Mouse (Mus musculus) limb, embryonic 11.5 days (tissue): ENCODE measurements around the gene Ndufb4. TPM values are rescaled to one million over a fixed set of nuclear protein-coding genes. Genes with fewer than 3 reads are reported as not detected.

Experiments
- ATAC-seq: fragments of 200-750 bp; cut with Nextera tagmentation; 2 replicates; pipeline ENCODE4 v1.8.0; 2017; ENCODE audit warnings: low read depth; ENCODE audit not compliant: insufficient number of reproducible peaks, low FRiP score, low TSS enrichment
- DNase-seq: peaks from one replicate; pipeline ENCODE4 v3.0.0-alpha.2; 2015; ENCODE audit warnings: low spot score
- H3K27ac ChIP-seq: fragments of 300-500 bp; sonication (generic); replicated peaks from 2 replicates; pipeline ENCODE4 v1.5.1; 2014; ENCODE audit warnings: low read depth, mild to moderate bottlenecking, low read length
- H3K27me3 ChIP-seq: fragments of 300-500 bp; sonication (generic); 2 replicates; pipeline ENCODE4 v1.6.1; 2014; ENCODE audit warnings: mild to moderate bottlenecking, low read length, mixed read lengths; ENCODE audit not compliant: control insufficient read depth, insufficient read depth
- H3K36me3 ChIP-seq: fragments of 300-500 bp; sonication (generic); 2 replicates; pipeline ENCODE4 v1.6.1; 2014; ENCODE audit warnings: mild to moderate bottlenecking, low read length, moderate library complexity, mixed read lengths; ENCODE audit not compliant: control insufficient read depth, insufficient read depth
- H3K4me1 ChIP-seq: fragments of 300-500 bp; sonication (generic); 2 replicates; pipeline ENCODE4 v1.6.1; 2014; ENCODE audit warnings: low read length, mixed read lengths; ENCODE audit not compliant: control insufficient read depth, insufficient read depth
- H3K4me2 ChIP-seq: fragments of 300-500 bp; sonication (generic); 2 replicates; pipeline ENCODE4 v1.6.1; 2014; ENCODE audit warnings: low read depth, mild to moderate bottlenecking, moderate library complexity; ENCODE audit not compliant: severe bottlenecking
- H3K4me3 ChIP-seq: fragments of 300-500 bp; sonication (generic); 2 replicates; pipeline ENCODE4 v1.5.1; 2014; ENCODE audit warnings: low read depth, low read length
- H3K9ac ChIP-seq: fragments of 300-500 bp; sonication (generic); 2 replicates; pipeline ENCODE4 v1.6.1; 2014; ENCODE audit warnings: mild to moderate bottlenecking, low read length
- H3K9me3 ChIP-seq: fragments of 300-500 bp; sonication (generic); 2 replicates; pipeline ENCODE4 v1.6.1; 2016; ENCODE audit warnings: low read length; ENCODE audit not compliant: control insufficient read depth
- WGBS: fragments of 180-500 bp; shearing (Covaris S2); extraction: QIAGEN DNeasy Blood & Tissue Kit; methylation state at CpG from one replicate; pipeline ENCODE4 v1.1.7; 2014; 5-methylcytosine and 5-hydroxymethylcytosine counted together
- polyA plus RNA-seq: library from polyadenylated mRNA; unstranded; fragments of >200 nt; fragmentation: Nextera tagmentation; extraction: Ambion mirVana; gene quantifications from 2 replicates; pipeline ENCODE4 v1.2.1, GENCODE M21; 2014

Gene Ndufb4
- polyA plus RNA-seq, 1 experiment from 2014 or later = 59.2 TPM

DNA sequence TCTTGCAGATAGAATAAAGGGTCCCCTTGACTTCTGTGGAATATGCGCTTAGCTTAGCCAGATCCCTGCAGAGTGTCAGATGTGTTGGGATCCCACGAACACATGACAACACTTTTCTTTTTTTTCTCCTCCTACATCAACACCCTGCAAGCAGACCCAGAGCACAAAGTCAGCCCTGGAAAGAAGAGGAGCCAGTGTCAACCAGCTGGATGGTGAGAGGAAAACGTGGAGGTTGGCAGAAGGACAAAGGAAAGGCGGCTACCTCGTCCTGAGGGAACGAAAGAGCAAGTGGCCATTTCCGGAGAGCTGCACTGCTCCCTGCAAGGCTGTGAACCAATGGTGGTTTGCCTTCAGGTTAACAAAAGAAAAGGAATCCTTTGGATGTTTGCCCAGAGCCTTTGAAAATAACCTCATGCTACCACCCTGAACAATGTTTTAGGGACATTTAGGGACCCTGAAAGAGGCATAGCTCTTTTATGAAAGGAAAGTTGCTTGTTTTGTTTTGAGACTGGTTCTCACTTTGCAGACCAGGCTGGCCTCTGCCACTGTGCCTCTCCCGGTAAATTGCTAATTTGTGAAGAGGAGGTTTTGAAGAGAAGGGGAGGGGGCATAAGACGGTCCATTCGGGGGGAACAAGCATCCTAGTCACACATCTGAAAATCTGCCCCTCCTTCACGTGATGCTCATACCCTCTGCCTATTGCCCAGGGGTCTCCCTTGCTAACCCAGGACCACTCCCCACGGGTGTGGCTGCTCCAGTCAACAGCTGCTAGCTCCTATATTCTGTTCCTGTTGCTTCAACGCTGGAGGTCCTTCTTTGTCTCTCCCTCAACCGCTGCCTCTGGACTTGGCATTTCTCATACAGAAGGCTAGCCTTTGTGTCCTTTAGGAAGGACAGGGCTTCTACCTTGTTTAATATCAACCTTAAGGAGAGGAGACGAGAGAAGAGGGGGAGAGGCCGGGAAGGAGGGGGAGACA, 29.2 kb upstream of the Ndufb4 start:
- DNase-seq = peak; percentile 47
- H3K4me3 ChIP-seq = no peak overlapping the region
- H3K4me2 ChIP-seq = no peak overlapping the region
- 0 out of 2 replicates have a peak, but pooled peaks cover 6% of the 10 kb centered on the region for H3K4me1 ChIP-seq
- no peak overlapping the region; the same call in 1 of the 2 replicates for H3K9ac ChIP-seq
- no peak for ATAC-seq
- 21% methylated on average over 16 of the region's 16 CpGs for WGBS
- no peaks in the 10 kb centered on the region for H3K27me3 ChIP-seq
- no peak overlapping the region for H3K27ac ChIP-seq
- no peaks in the 10 kb centered on the region for H3K36me3 ChIP-seq
- no peaks in the 10 kb centered on the region for H3K9me3 ChIP-seq

DNA sequence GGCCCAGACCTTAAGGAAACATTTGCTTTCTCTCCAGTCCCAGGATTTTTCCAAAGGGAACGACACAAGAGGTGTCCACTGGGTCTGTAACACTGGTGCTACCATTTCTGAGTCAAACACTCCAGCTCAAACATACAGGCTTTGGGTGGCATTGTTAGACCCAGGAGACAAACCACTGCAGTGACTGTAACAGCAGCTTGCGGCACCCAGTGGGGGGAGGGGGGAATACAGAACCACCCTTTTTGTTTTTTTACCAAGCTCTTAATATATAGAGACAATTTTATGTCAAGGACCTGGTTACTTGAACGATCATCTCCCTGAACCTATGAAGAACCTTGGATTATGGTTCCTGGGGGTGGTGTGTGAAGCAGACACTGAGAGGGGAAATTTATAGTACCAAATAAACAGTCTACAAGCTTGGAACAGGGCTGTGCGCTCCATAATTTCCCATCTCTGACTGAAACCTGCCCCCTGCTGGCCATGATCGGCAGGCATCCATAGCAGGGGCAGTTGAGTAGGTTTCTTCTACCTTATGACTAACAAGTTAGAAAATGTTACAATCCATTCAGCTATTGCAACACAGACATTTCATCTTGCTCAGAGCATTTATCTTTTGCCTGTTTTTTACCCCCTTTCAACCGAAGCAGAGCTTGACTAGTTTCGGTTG, 28.2 kb upstream of the Ndufb4 start:
- no peak overlapping the region for H3K4me3 ChIP-seq
- H3K4me2 ChIP-seq = no peak overlapping the region
- H3K9ac ChIP-seq = no peak overlapping the region
- ATAC-seq (no peak), DNase-seq (peak; percentile 88)
- no peaks in the 10 kb centered on the region for H3K36me3 ChIP-seq
- H3K27me3 ChIP-seq = no peaks in the 10 kb centered on the region
- 0 out of 2 replicates have a peak, but pooled peaks cover 6% of the 10 kb centered on the region for H3K4me1 ChIP-seq
- WGBS = 39% methylated on average over 7 of the region's 7 CpGs
- no peaks in the 10 kb centered on the region for H3K9me3 ChIP-seq
- H3K27ac ChIP-seq = no peak overlapping the region

DNA sequence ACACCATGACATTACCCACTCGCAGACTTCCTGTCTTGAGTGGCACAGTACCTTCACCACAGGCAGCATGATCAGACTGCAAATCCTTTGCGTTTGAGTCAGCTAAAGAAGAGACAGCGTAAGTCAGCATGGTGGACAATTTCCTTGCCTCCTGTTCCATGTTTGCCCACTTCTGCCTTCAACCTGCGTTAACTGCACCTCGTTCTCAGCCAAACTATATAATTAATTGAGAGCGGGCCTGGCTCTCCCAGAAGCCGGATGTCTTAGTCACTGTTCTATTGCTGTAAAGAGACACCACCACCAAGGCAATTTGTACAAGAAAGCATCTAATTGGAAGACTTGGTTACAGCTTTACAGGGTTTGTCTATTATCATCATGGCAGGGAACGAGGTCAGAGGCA, 26.6 kb upstream of the Ndufb4 start:
- ATAC-seq (no peak), DNase-seq (no peak)
- Histone ChIP-seq H3K4me1 (0 out of 2 replicates have a peak, but pooled peaks cover 6% of the 10 kb centered on the region), H3K9ac (no peak overlapping the region), H3K4me3 (no peak overlapping the region), H3K36me3 (no peaks in the 10 kb centered on the region), H3K4me2 (no peak overlapping the region), H3K9me3 (no peaks in the 10 kb centered on the region), H3K27me3 (no peaks in the 10 kb centered on the region), H3K27ac (no peak overlapping the region)
- 68% methylated on average over 8 of the region's 8 CpGs for WGBS

DNA sequence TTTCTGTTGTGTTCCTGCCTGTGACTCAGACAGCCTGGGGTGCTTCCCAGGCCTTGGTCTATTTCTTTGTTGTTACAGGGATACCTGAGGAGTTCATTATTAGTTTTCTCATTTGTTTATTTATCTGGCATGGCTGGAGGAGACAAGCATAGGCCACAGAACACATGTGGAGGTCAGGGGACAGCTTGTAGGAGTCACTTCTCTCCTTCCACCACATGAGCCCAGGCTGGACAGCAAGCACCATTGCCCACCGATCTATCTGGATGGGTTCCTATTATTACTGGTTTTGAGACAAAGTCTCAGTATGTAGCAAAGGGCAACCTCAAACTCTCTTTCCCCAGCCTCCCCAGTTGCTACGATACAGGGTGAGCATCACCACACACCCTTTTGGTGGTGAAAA, 26.0 kb upstream of the Ndufb4 start:
- Histone ChIP-seq H3K4me3 (no peak overlapping the region), H3K9me3 (no peaks in the 10 kb centered on the region), H3K36me3 (no peaks in the 10 kb centered on the region), H3K27ac (no peak overlapping the region), H3K4me1 (0 out of 2 replicates have a peak, but pooled peaks cover 6% of the 10 kb centered on the region), H3K27me3 (no peaks in the 10 kb centered on the region), H3K9ac (no peak overlapping the region), H3K4me2 (no peak overlapping the region)
- 81% methylated on average over 2 of the region's 2 CpGs for WGBS
- DNase-seq (no peak), ATAC-seq (no peak)

DNA sequence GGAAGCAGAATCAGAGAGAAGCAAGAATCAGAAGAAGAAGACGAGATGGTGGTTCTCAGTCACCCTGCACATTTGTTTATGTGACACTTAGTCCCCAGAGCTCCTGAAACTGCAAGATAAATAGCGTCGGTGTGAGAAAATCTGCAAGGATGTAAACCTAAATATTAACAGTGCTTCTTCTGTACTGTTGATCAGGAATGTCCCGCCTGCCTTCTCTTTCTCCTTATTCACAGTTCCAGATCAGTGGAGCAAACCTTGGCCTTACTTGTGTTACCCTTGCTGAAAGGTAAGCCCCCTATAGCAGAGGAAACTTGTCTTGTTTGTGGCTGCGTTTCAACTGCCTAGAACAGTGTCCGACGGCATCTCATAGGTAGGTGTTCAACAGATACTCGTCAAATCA, 23.3 kb upstream of the Ndufb4 start:
- Histone ChIP-seq H3K9me3 (no peaks in the 10 kb centered on the region), H3K4me3 (no peak overlapping the region), H3K36me3 (no peaks in the 10 kb centered on the region), H3K4me1 (0 out of 2 replicates have a peak, but pooled peaks cover 3% of the 10 kb centered on the region), H3K4me2 (no peak overlapping the region), H3K27ac (no peak overlapping the region), H3K9ac (no peak overlapping the region), H3K27me3 (no peaks in the 10 kb centered on the region)
- DNase-seq (no peak), ATAC-seq (no peak)
- 87% methylated on average over 8 of the region's 8 CpGs for WGBS

DNA sequence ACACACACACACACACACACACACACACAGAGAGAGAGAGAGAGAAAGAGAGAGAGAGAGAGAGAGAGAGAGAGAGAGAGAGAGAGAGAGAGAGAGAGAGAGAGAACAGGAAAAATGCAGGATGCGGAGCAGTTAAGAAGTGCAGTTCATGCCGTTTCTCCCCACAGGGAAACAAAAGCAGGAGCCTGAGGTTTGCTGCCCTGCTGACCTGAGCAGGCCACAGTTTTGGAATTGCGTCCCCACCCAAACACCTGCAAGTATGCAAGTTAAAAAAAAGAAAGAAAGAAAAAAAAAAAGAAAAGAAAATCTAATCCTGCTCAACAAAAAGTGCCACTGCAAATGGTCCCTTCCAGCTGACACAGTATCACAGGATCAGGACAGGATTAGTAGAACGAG, 22.4 kb upstream of the Ndufb4 start:
- no peak overlapping the region for H3K4me3 ChIP-seq
- DNase-seq = no peak

DNA sequence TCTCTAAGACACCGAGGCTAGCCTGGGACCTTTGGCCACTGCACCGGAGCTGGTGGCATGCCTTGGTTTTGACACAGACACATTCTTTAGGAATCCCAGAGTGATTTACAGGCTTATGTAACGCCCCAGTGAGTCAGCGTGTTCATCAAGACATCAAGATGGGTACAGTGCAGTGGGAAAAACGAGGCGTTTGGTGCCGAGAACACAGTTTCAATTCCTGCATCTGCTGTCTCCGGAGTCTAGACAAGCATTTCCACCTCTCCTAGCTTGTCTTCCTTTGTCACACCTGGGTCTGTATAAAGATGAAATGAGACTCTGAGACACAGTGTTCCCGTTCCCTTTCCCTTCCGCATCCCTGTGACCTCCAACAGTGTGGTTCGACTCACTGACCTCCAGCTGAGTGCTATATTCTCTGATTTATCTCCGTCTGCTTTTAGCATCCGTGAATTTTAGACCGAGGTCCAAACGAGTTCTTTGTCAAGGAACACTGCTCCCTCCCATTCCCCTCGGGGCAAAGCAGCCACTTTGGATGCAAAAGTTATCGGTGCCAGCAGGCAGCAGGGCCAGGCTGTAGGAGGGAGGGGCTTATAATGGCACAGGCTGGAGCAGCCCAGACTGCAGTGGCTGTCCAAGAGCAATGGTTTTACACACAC, 21.9 kb upstream of the Ndufb4 start:
- peak overlapping the region; percentile 10; the same call in 1 of the 2 replicates for H3K4me2 ChIP-seq
- H3K27me3 ChIP-seq = no peaks in the 10 kb centered on the region
- H3K36me3 ChIP-seq = no peaks in the 10 kb centered on the region
- no peak for DNase-seq
- H3K9me3 ChIP-seq = no peaks in the 10 kb centered on the region
- no peak overlapping the region for H3K4me3 ChIP-seq
- H3K27ac ChIP-seq = no peak overlapping the region
- 52% methylated on average over 17 of the region's 17 CpGs for WGBS
- H3K9ac ChIP-seq = no peak overlapping the region
- H3K4me1 ChIP-seq = no peaks in the 10 kb centered on the region
- ATAC-seq = no peak

More for the DNA sequence above, 22.4 kb upstream of the Ndufb4 start:
- H3K27ac ChIP-seq = no peak overlapping the region
- no peaks in the 10 kb centered on the region for H3K36me3 ChIP-seq
- no peaks in the 10 kb centered on the region for H3K9me3 ChIP-seq
- ATAC-seq = no peak
- no peaks in the 10 kb centered on the region for H3K27me3 ChIP-seq
- H3K4me1 ChIP-seq = no peaks in the 10 kb centered on the region
- H3K9ac ChIP-seq = no peak overlapping the region
- WGBS = 49% methylated on average over 4 of the region's 4 CpGs
- H3K4me2 ChIP-seq = no peak overlapping the region

DNA sequence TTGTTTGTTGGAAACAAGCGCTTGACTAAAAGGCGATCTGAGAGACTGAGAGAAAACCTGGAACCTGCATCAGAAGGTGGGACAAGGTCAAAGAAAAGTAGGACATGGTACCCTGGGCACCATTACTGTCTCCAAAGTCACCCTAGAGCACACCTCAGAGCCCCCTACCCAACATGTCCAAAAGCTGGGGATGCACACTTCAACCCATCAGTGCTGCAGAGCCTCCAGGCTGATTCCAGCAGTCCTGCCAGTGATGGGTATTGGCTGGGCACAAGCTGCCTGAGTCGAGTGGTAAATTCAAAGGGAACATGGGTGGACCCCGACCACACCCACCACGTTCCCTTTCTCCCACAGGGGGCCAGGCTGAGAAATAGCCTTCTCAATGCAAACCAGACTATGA, 21.1 kb upstream of the Ndufb4 start:
- no peak overlapping the region for H3K4me2 ChIP-seq
- H3K4me1 ChIP-seq = no peaks in the 10 kb centered on the region
- H3K9me3 ChIP-seq = no peaks in the 10 kb centered on the region
- no peaks in the 10 kb centered on the region for H3K36me3 ChIP-seq
- no peak for DNase-seq
- no peaks in the 10 kb centered on the region for H3K27me3 ChIP-seq
- H3K27ac ChIP-seq = no peak overlapping the region
- 89% methylated on average over 5 of the region's 5 CpGs for WGBS
- ATAC-seq = no peak
- no peak overlapping the region for H3K4me3 ChIP-seq
- no peak overlapping the region for H3K9ac ChIP-seq
